Mouse (Mus musculus) lung, postnatal 0 days (tissue): ENCODE measurements around the gene Olfr315.

Experiments used
- CTCF ChIP-seq: IDR thresholded peaks from 2 replicates; pipeline ENCODE4 v1.5.1; 2016; ENCODE audit warnings: antibody characterized with exemption, mild to moderate bottlenecking
- EP300 ChIP-seq: IDR thresholded peaks from 2 replicates; pipeline ENCODE4 v1.6.1; 2016; ENCODE audit warnings: antibody characterized with exemption, mild to moderate bottlenecking, control low read depth

- TF ChIP-seq CTCF (no peak), EP300 (no peak)
These were observed 23.9 kb downstream of the Olfr315 start for GRCm38 (mm10) chr11:58796850-58797249.
